Mouse (Mus musculus): ENCODE results near the gene Naa16. TPM values are rescaled to one million over a fixed set of nuclear protein-coding genes. Genes with fewer than 3 reads are reported as not detected.

The Naa16 gene
- polyA plus RNA-seq, 1 experiment: 2.1 TPM

GRCm38 (mm10) chr14:79283952-79284351, 106.6 kb downstream of the Naa16 start:
- 95% methylated on average over 7 of the region's 7 CpGs for WGBS
- no peak for DNase-seq
- no peak overlapping the region for H3K4me3 ChIP-seq (replicated peaks; ENCODE audit: extremely low read depth, low read depth, low read length)
- TF ChIP-seq CTCF (IDR thresholded peaks at IDR 0.05; ENCODE audit: insufficient read depth, low read length) (no peak), POLR2A (IDR thresholded peaks at IDR 0.05; ENCODE audit: borderline replicate concordance, extremely low read depth, low read depth, low read length) (no peak)
- peaks cover 6% of the 10 kb centered on the region for H3K4me1 ChIP-seq (ENCODE audit: control insufficient read depth, insufficient read depth, low read length)

- peak; percentile 54 for DNase-seq
- Histone ChIP-seq H3K4me3 (replicated peaks; ENCODE audit: extremely low read depth, low read depth, low read length) (no peak overlapping the region), H3K4me1 (ENCODE audit: control insufficient read depth, insufficient read depth, low read length) (peaks cover 9% of the 10 kb centered on the region)
- TF ChIP-seq CTCF (IDR thresholded peaks at IDR 0.05; ENCODE audit: insufficient read depth, low read length): no peak
- peak; percentile 56; the same call in 1 of the 2 replicates for TF ChIP-seq POLR2A (IDR thresholded peaks at IDR 0.05; ENCODE audit: borderline replicate concordance, extremely low read depth, low read depth, low read length)
- 72% methylated on average over 9 of the region's 9 CpGs for WGBS
These were observed 108.6 kb downstream of the Naa16 start for GRCm38 (mm10) chr14:79281894-79282553.

- DNase-seq: no peak
- TF ChIP-seq CTCF (IDR thresholded peaks at IDR 0.05; ENCODE audit: insufficient read depth, low read length) (no peak), POLR2A (IDR thresholded peaks at IDR 0.05; ENCODE audit: borderline replicate concordance, extremely low read depth, low read depth, low read length) (no peak)
- Histone ChIP-seq H3K4me3 (replicated peaks; ENCODE audit: extremely low read depth, low read depth, low read length) (no peak overlapping the region), H3K4me1 (ENCODE audit: control insufficient read depth, insufficient read depth, low read length) (peaks cover 11% of the 10 kb centered on the region)
- WGBS: 82% methylated on average over 9 of the region's 9 CpGs
These were observed 110.1 kb downstream of the Naa16 start for GRCm38 (mm10) chr14:79280456-79280855.

DNA sequence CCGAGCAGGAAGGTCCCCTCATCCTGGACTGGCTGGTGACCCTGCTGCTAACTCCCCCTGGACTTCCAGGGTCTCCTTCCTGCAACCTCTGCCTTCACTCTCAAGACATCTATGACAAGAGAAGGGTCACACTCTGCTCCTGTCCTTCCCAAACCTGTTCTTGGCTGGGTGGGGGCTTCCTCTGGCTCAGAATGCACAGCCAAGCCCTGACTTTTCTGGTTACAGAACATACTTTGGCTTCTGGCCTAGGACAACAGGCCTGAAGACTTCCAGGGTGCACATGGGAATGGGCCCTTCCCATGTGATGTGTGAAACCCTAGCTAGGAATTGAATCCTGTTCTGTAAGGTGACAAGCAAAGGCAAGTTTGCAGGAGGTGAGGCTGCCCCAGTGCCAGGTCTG, 111.1 kb downstream of the Naa16 start:
- WGBS: 90% methylated on average over 1 of the region's 1 CpGs

GRCm38 (mm10) chr14:79278927-79279326, 111.7 kb downstream of the Naa16 start:
- no peak for DNase-seq
- Histone ChIP-seq H3K4me1 (ENCODE audit: control insufficient read depth, insufficient read depth, low read length) (peaks cover 11% of the 10 kb centered on the region), H3K4me3 (replicated peaks; ENCODE audit: extremely low read depth, low read depth, low read length) (no peak overlapping the region)
- WGBS: 84% methylated on average over 4 of the region's 4 CpGs
- TF ChIP-seq POLR2A (IDR thresholded peaks at IDR 0.05; ENCODE audit: borderline replicate concordance, extremely low read depth, low read depth, low read length): no peak

More for the DNA sequence above, 111.1 kb downstream of the Naa16 start:
- TF ChIP-seq CTCF (IDR thresholded peaks at IDR 0.05; ENCODE audit: insufficient read depth, low read length) (no peak), POLR2A (IDR thresholded peaks at IDR 0.05; ENCODE audit: borderline replicate concordance, extremely low read depth, low read depth, low read length) (no peak)
- H3K4me3 ChIP-seq (replicated peaks; ENCODE audit: extremely low read depth, low read depth, low read length): no peak overlapping the region
- no peak for DNase-seq
- H3K4me1 ChIP-seq (ENCODE audit: control insufficient read depth, insufficient read depth, low read length): peaks cover 11% of the 10 kb centered on the region

GRCm38 (mm10) chr14:79277922-79278321, 112.7 kb downstream of the Naa16 start:
- no peak for TF ChIP-seq CTCF (IDR thresholded peaks at IDR 0.05; ENCODE audit: insufficient read depth, low read length)
- TF ChIP-seq POLR2A (IDR thresholded peaks at IDR 0.05; ENCODE audit: borderline replicate concordance, extremely low read depth, low read depth, low read length): no peak
- H3K4me3 ChIP-seq (replicated peaks; ENCODE audit: extremely low read depth, low read depth, low read length): no peak overlapping the region
- peaks cover 14% of the 10 kb centered on the region for H3K4me1 ChIP-seq (ENCODE audit: control insufficient read depth, insufficient read depth, low read length)
- DNase-seq: no peak
- WGBS: 42% methylated on average over 7 of the region's 7 CpGs

GRCm38 (mm10) chr14:79275870-79276395, 114.6 kb downstream of the Naa16 start:
- TF ChIP-seq POLR2A (IDR thresholded peaks at IDR 0.05; ENCODE audit: borderline replicate concordance, extremely low read depth, low read depth, low read length) (no peak), CTCF (IDR thresholded peaks at IDR 0.05; ENCODE audit: insufficient read depth, low read length) (no peak)
- peaks cover 11% of the 10 kb centered on the region for H3K4me1 ChIP-seq (ENCODE audit: control insufficient read depth, insufficient read depth, low read length)
- 87% methylated on average over 8 of the region's 8 CpGs for WGBS

GRCm38 (mm10) chr14:79275441-79275840, 115.1 kb downstream of the Naa16 start:
- DNase-seq: no peak
- TF ChIP-seq CTCF (IDR thresholded peaks at IDR 0.05; ENCODE audit: insufficient read depth, low read length) (no peak), POLR2A (IDR thresholded peaks at IDR 0.05; ENCODE audit: borderline replicate concordance, extremely low read depth, low read depth, low read length) (no peak)
- H3K4me1 ChIP-seq (ENCODE audit: control insufficient read depth, insufficient read depth, low read length): peaks cover 11% of the 10 kb centered on the region
- no peak overlapping the region for H3K4me3 ChIP-seq (replicated peaks; ENCODE audit: extremely low read depth, low read depth, low read length)
- 42% methylated on average over 3 of the region's 3 CpGs for whole genome bisulfite sequencing

More at GRCm38 (mm10) chr14:79275870-79276395, 114.6 kb downstream of the Naa16 start:
- no peak overlapping the region for H3K4me3 ChIP-seq (replicated peaks; ENCODE audit: extremely low read depth, low read depth, low read length)
- DNase-seq: no peak

Other genes with a start within 250 kb of the Naa16 start
- not detected in 2 replicates for gene Zfp957, start 143.4 kb downstream of the Naa16 start, polyA plus RNA-seq (2012; rRNA removed)
- 279 and 648 TPM in 2 replicates for gene Rgcc, start 89.1 kb downstream of the Naa16 start, polyA plus RNA-seq (2012; rRNA removed)
- gene Mtrf1, start 7.0 kb upstream of the Naa16 start, polyA plus RNA-seq (2012; rRNA removed): 0.88 and 2.0 TPM in 2 replicates
- 6.8 and 6.9 TPM in 2 replicates for gene Kbtbd7, start 35.7 kb upstream of the Naa16 start, polyA plus RNA-seq (2012; rRNA removed)
- gene Kbtbd6, start 61.1 kb upstream of the Naa16 start, polyA plus RNA-seq (2012; rRNA removed): 0.06 and 0.17 TPM in 2 replicates
- 16.9 and 20.9 TPM in 2 replicates for gene Elf1, start 90.4 kb upstream of the Naa16 start, polyA plus RNA-seq (2012; rRNA removed)
- 6.5 and 6.6 TPM in 2 replicates for gene Wbp4, start 90.7 kb upstream of the Naa16 start, polyA plus RNA-seq (2012; rRNA removed)
- gene Sugt1, start 196.9 kb upstream of the Naa16 start, polyA plus RNA-seq (2012; rRNA removed): 4.2 and 7.7 TPM in 2 replicates

All from lung, adult 2 months (tissue).